8 mouse cellular contexts compared by ENCODE assay signal in genomic region chr19:20361917-20362577, GRCm38 (mm10). TPM values are rescaled to one million over a fixed set of nuclear protein-coding genes. Genes with fewer than 3 reads are reported as not detected.
DNase-seq lines count a peak whose midpoint lies in the region; ATAC-seq and TF ChIP-seq lines count a peak whose summit lies in the region.

No protein-coding gene starts in this region.

- no peak overlapping the region for H3K9ac ChIP-seq in lung, embryonic 14.5 days
- no peak overlapping the region for H3K9ac ChIP-seq in intestine, embryonic 14.5 days (ENCODE audit: low read length)

- no peaks in the 10 kb centered on the region for H3K36me3 ChIP-seq in lung, embryonic 14.5 days (ENCODE audit: insufficient read depth)
- no peaks in the 10 kb centered on the region for H3K36me3 ChIP-seq in intestine, embryonic 14.5 days (ENCODE audit: control insufficient read depth, insufficient read depth, low read length)

- 53% methylated on average over 2 of the region's 2 CpGs for WGBS in lung, embryonic 14.5 days
- 49% methylated on average over 2 of the region's 2 CpGs for WGBS in intestine, embryonic 14.5 days

- DNase-seq in lung, embryonic 14.5 days, result peak; percentile 81
- DNase-seq in lung, adult 18-20 months, result no peak
- peak; percentile 17 for DNase-seq in c-Kit-positive CD71-positive TER-119-positive erythroid progenitor cells, embryonic 14.5 days (ENCODE audit: low spot score)
- no peak for DNase-seq in intestine, embryonic 14.5 days (ENCODE audit: low spot score)
- DNase-seq in retina, embryonic 14.5 days (ENCODE audit: low spot score), result peak; percentile 81
- no peak for DNase-seq in urinary bladder, postnatal 4 days (ENCODE audit: low spot score in 2 of 2)
- no peak for DNase-seq in adrenal gland, adult 8-10 months
- no peak for DNase-seq in right cerebral cortex, postnatal 36 days (ENCODE audit: low spot score in 2 of 2)

- no peaks in the 10 kb centered on the region for H3K27me3 ChIP-seq in lung, embryonic 14.5 days (ENCODE audit: insufficient read depth, low read length)
- H3K27me3 ChIP-seq in intestine, embryonic 14.5 days (replicated peaks; ENCODE audit: control insufficient read depth, insufficient read depth, low read length), result no peaks in the 10 kb centered on the region

- no peak overlapping the region for H3K4me3 ChIP-seq in lung, embryonic 14.5 days (ENCODE audit: low read depth, low read length)
- H3K4me3 ChIP-seq in intestine, embryonic 14.5 days (ENCODE audit: low read depth, low read length), result no peak overlapping the region

- H3K27ac ChIP-seq in lung, embryonic 14.5 days (ENCODE audit: low read depth), result no peak overlapping the region
- H3K27ac ChIP-seq in intestine, embryonic 14.5 days (ENCODE audit: low read depth), result no peak overlapping the region

- TF ChIP-seq CTCF in lung, embryonic 14.5 days (IDR thresholded peaks at IDR 0.05; ENCODE audit: low read depth), result peak; percentile 70

- peak; percentile 47; the same call in 1 of the 2 replicates for ATAC-seq in lung, embryonic 14.5 days (ENCODE audit: insufficient read depth)
- peak; percentile 78 for ATAC-seq in intestine, embryonic 14.5 days (replicated peaks; ENCODE audit: low FRiP score, low TSS enrichment, low read depth)

- no peaks in the 10 kb centered on the region for H3K4me1 ChIP-seq in lung, embryonic 14.5 days (ENCODE audit: insufficient read depth)
- no peaks in the 10 kb centered on the region for H3K4me1 ChIP-seq in intestine, embryonic 14.5 days (replicated peaks; ENCODE audit: control insufficient read depth, insufficient read depth, low read length)

- H3K9me3 ChIP-seq in lung, embryonic 14.5 days (ENCODE audit: low read depth, low read length), result no peaks in the 10 kb centered on the region
- H3K9me3 ChIP-seq in intestine, embryonic 14.5 days (ENCODE audit: control insufficient read depth, low read length), result no peaks in the 10 kb centered on the region

- H3K4me2 ChIP-seq in lung, embryonic 14.5 days, result no peak overlapping the region
- H3K4me2 ChIP-seq in intestine, embryonic 14.5 days (ENCODE audit: low read length), result no peak overlapping the region

RNA-seq across cellular contexts. Expression of gene Anxa1, which starts 28.7 kb away (rescaled TPM):
- polyA plus RNA-seq in lung, embryonic 14.5 days (2014; fragmentation: Nextera tagmentation; extraction: Ambion mirVana), result 91.5 and 111 TPM in 2 replicates
- 39.8 and 44.5 TPM in 2 replicates for polyA plus RNA-seq in intestine, embryonic 14.5 days (2014; fragmentation: Nextera tagmentation; extraction: Ambion mirVana)
- 10 to 100 TPM; 13.1 to 47.7 (median 20.0) TPM for total RNA-seq in adrenal gland, adult 8-10 months (2022)

Comparison
In these comparisons a context has a peak if more than half of its experiments do, and no peak if none do; other contexts are left out.
1. DNase-seq: peak in lung, embryonic 14.5 days (single experiment), c-Kit-positive CD71-positive TER-119-positive erythroid progenitor cells, embryonic 14.5 days (single experiment) and retina, embryonic 14.5 days (single experiment); none in lung, adult 18-20 months (0 of 2), intestine, embryonic 14.5 days (single experiment), urinary bladder, postnatal 4 days (0 of 2), adrenal gland, adult 8-10 months (single experiment) and right cerebral cortex, postnatal 36 days (0 of 2).